Mouse (Mus musculus): ENCODE measurements around the gene Gtf2ird1. TPM values are rescaled to one million over a fixed set of nuclear protein-coding genes. Genes with fewer than 3 reads are reported as not detected.

Gene Gtf2ird1
- 53.9 and 55.0 TPM in 2 replicates for polyA plus RNA-seq (2014; fragmentation: Nextera tagmentation; extraction: Ambion mirVana)

- Histone ChIP-seq H3K36me3 (ENCODE audit: control insufficient read depth, insufficient read depth, low read length) (peaks cover 9% of the 10 kb centered on the region; the same call in 1 of the 2 replicates), H3K9me3 (ENCODE audit: control insufficient read depth, low read length) (no peaks in the 10 kb centered on the region), H3K27me3 (ENCODE audit: control insufficient read depth, insufficient read depth, low read length) (no peaks in the 10 kb centered on the region), H3K27ac (replicated peaks in 1 of 2; ENCODE audit: control insufficient read depth in 1 of 2, insufficient read depth in 1 of 2, low read depth in 2 of 2, low read length in 2 of 2) (peak within 1 kb of the TSS; percentile 78 to 89), H3K4me1 (ENCODE audit: control insufficient read depth in 2 of 2, insufficient read depth in 2 of 2, low read length in 2 of 2) (peaks cover 10 to 23% of the 10 kb centered on the region in 2 experiments), H3K9ac (ENCODE audit: low read length) (peak within 1 kb of the TSS; percentile 93), H3K4me3 (ENCODE audit: control insufficient read depth in 1 of 2, insufficient read depth in 1 of 2, low read depth in 1 of 2, low read length in 2 of 2) (peak within 1 kb of the TSS; percentile 70 to 91), H3K4me2 (ENCODE audit: low read length) (peak within 1 kb of the TSS; percentile 84)
- WGBS: under 1% methylated on average over 43 of the region's 44 CpGs
- ATAC-seq (ENCODE audit: insufficient number of reproducible peaks, insufficient read depth, low FRiP score, low read depth): peak; percentile 63
Measured at GRCm38 (mm10) chr5:134456503-134456962, at the start of gene Gtf2ird1. Gene Gtf2ird1 (minus strand): TSS chr5:134456716.

GRCm38 (mm10) chr5:134505810-134506292 is 49.3 kb upstream of the Gtf2ird1 start:
- H3K27me3 ChIP-seq (ENCODE audit: control insufficient read depth, insufficient read depth, low read length): no peaks in the 10 kb centered on the region
- no peak overlapping the region for H3K9ac ChIP-seq (ENCODE audit: low read length)
- ATAC-seq (ENCODE audit: insufficient number of reproducible peaks, insufficient read depth, low FRiP score, low read depth): no peak
- no peak overlapping the region for H3K4me3 ChIP-seq (ENCODE audit: control insufficient read depth in 1 of 2, insufficient read depth in 1 of 2, low read depth in 1 of 2, low read length in 2 of 2)
- 67% methylated on average over 9 of the region's 9 CpGs for WGBS
- H3K36me3 ChIP-seq (ENCODE audit: control insufficient read depth, insufficient read depth, low read length): peaks cover 30% of the 10 kb centered on the region
- H3K27ac ChIP-seq (replicated peaks in 1 of 2; ENCODE audit: control insufficient read depth in 1 of 2, insufficient read depth in 1 of 2, low read depth in 2 of 2, low read length in 2 of 2): no peak overlapping the region
- H3K4me2 ChIP-seq (ENCODE audit: low read length): no peak overlapping the region
- H3K4me1 ChIP-seq (ENCODE audit: control insufficient read depth in 2 of 2, insufficient read depth in 2 of 2, low read length in 2 of 2): no peaks in the 10 kb centered on the region
- no peaks in the 10 kb centered on the region for H3K9me3 ChIP-seq (ENCODE audit: control insufficient read depth, low read length)

GRCm38 (mm10) chr5:134502591-134502990 is 46.1 kb upstream of the Gtf2ird1 start:
- H3K4me1 ChIP-seq (ENCODE audit: control insufficient read depth in 2 of 2, insufficient read depth in 2 of 2, low read length in 2 of 2): no peaks in the 10 kb centered on the region
- WGBS: 86% methylated on average over 18 of the region's 18 CpGs
- H3K4me3 ChIP-seq (ENCODE audit: control insufficient read depth in 1 of 2, insufficient read depth in 1 of 2, low read depth in 1 of 2, low read length in 2 of 2): no peak overlapping the region
- no peak overlapping the region for H3K27ac ChIP-seq (replicated peaks in 1 of 2; ENCODE audit: control insufficient read depth in 1 of 2, insufficient read depth in 1 of 2, low read depth in 2 of 2, low read length in 2 of 2)
- H3K27me3 ChIP-seq (ENCODE audit: control insufficient read depth, insufficient read depth, low read length): no peaks in the 10 kb centered on the region
- peaks cover 35% of the 10 kb centered on the region; the same call in 1 of the 2 replicates for H3K36me3 ChIP-seq (ENCODE audit: control insufficient read depth, insufficient read depth, low read length)
- no peak overlapping the region for H3K9ac ChIP-seq (ENCODE audit: low read length)
- no peaks in the 10 kb centered on the region for H3K9me3 ChIP-seq (ENCODE audit: control insufficient read depth, low read length)
- no peak for ATAC-seq (ENCODE audit: insufficient number of reproducible peaks, insufficient read depth, low FRiP score, low read depth)
- H3K4me2 ChIP-seq (ENCODE audit: low read length): no peak overlapping the region

- Histone ChIP-seq H3K36me3 (ENCODE audit: control insufficient read depth, insufficient read depth, low read length) (peaks cover 45% of the 10 kb centered on the region; the same call in 1 of the 2 replicates), H3K27me3 (ENCODE audit: control insufficient read depth, insufficient read depth, low read length) (no peaks in the 10 kb centered on the region), H3K9me3 (ENCODE audit: control insufficient read depth, low read length) (no peaks in the 10 kb centered on the region), H3K4me1 (ENCODE audit: control insufficient read depth in 2 of 2, insufficient read depth in 2 of 2, low read length in 2 of 2) (no peaks in the 10 kb centered on the region), H3K4me2 (ENCODE audit: low read length) (no peak overlapping the region), H3K9ac (ENCODE audit: low read length) (no peak overlapping the region), H3K4me3 (ENCODE audit: control insufficient read depth in 1 of 2, insufficient read depth in 1 of 2, low read depth in 1 of 2, low read length in 2 of 2) (no peak overlapping the region), H3K27ac (replicated peaks in 1 of 2; ENCODE audit: control insufficient read depth in 1 of 2, insufficient read depth in 1 of 2, low read depth in 2 of 2, low read length in 2 of 2) (no peak overlapping the region)
- ATAC-seq (ENCODE audit: insufficient number of reproducible peaks, insufficient read depth, low FRiP score, low read depth): no peak
- WGBS: 86% methylated on average over 9 of the region's 9 CpGs
Measured at GRCm38 (mm10) chr5:134501453-134501852, 44.9 kb upstream of the Gtf2ird1 start.

- peaks cover 50% of the 10 kb centered on the region; the same call in 1 of the 2 replicates for H3K36me3 ChIP-seq (ENCODE audit: control insufficient read depth, insufficient read depth, low read length)
- no peak overlapping the region for H3K9ac ChIP-seq (ENCODE audit: low read length)
- H3K27me3 ChIP-seq (ENCODE audit: control insufficient read depth, insufficient read depth, low read length): no peaks in the 10 kb centered on the region
- no peak for ATAC-seq (ENCODE audit: insufficient number of reproducible peaks, insufficient read depth, low FRiP score, low read depth)
- H3K4me2 ChIP-seq (ENCODE audit: low read length): no peak overlapping the region
- H3K9me3 ChIP-seq (ENCODE audit: control insufficient read depth, low read length): no peaks in the 10 kb centered on the region
- 88% methylated on average over 3 of the region's 3 CpGs for WGBS
- H3K4me3 ChIP-seq (ENCODE audit: control insufficient read depth in 1 of 2, insufficient read depth in 1 of 2, low read depth in 1 of 2, low read length in 2 of 2): no peak overlapping the region
- no peaks in the 10 kb centered on the region for H3K4me1 ChIP-seq (ENCODE audit: control insufficient read depth in 2 of 2, insufficient read depth in 2 of 2, low read length in 2 of 2)
- H3K27ac ChIP-seq (replicated peaks in 1 of 2; ENCODE audit: control insufficient read depth in 1 of 2, insufficient read depth in 1 of 2, low read depth in 2 of 2, low read length in 2 of 2): no peak overlapping the region
Measured at GRCm38 (mm10) chr5:134500681-134501080, 44.2 kb upstream of the Gtf2ird1 start.

- no peak overlapping the region for H3K4me2 ChIP-seq (ENCODE audit: low read length)
- no peak overlapping the region for H3K27ac ChIP-seq (replicated peaks in 1 of 2; ENCODE audit: control insufficient read depth in 1 of 2, insufficient read depth in 1 of 2, low read depth in 2 of 2, low read length in 2 of 2)
- H3K4me3 ChIP-seq (ENCODE audit: control insufficient read depth in 1 of 2, insufficient read depth in 1 of 2, low read depth in 1 of 2, low read length in 2 of 2): no peak overlapping the region
- H3K36me3 ChIP-seq (ENCODE audit: control insufficient read depth, insufficient read depth, low read length): peaks cover 53% of the 10 kb centered on the region; the same call in 1 of the 2 replicates
- no peaks in the 10 kb centered on the region for H3K27me3 ChIP-seq (ENCODE audit: control insufficient read depth, insufficient read depth, low read length)
- no peak for ATAC-seq (ENCODE audit: insufficient number of reproducible peaks, insufficient read depth, low FRiP score, low read depth)
- WGBS: 62% methylated on average over 4 of the region's 4 CpGs
- H3K9ac ChIP-seq (ENCODE audit: low read length): no peak overlapping the region
- no peaks in the 10 kb centered on the region for H3K4me1 ChIP-seq (ENCODE audit: control insufficient read depth in 2 of 2, insufficient read depth in 2 of 2, low read length in 2 of 2)
- no peaks in the 10 kb centered on the region for H3K9me3 ChIP-seq (ENCODE audit: control insufficient read depth, low read length)
Measured at GRCm38 (mm10) chr5:134500062-134500461, 43.5 kb upstream of the Gtf2ird1 start.

GRCm38 (mm10) chr5:134497026-134497425 is 40.5 kb upstream of the Gtf2ird1 start:
- 86% methylated on average over 5 of the region's 5 CpGs for WGBS
- no peak overlapping the region for H3K9ac ChIP-seq (ENCODE audit: low read length)
- H3K4me3 ChIP-seq (ENCODE audit: control insufficient read depth in 1 of 2, insufficient read depth in 1 of 2, low read depth in 1 of 2, low read length in 2 of 2): no peak overlapping the region
- no peak for ATAC-seq (ENCODE audit: insufficient number of reproducible peaks, insufficient read depth, low FRiP score, low read depth)
- no peaks in the 10 kb centered on the region for H3K9me3 ChIP-seq (ENCODE audit: control insufficient read depth, low read length)
- no peaks in the 10 kb centered on the region for H3K4me1 ChIP-seq (ENCODE audit: control insufficient read depth in 2 of 2, insufficient read depth in 2 of 2, low read length in 2 of 2)
- H3K36me3 ChIP-seq (ENCODE audit: control insufficient read depth, insufficient read depth, low read length): peaks cover 49% of the 10 kb centered on the region
- no peak overlapping the region for H3K27ac ChIP-seq (replicated peaks in 1 of 2; ENCODE audit: control insufficient read depth in 1 of 2, insufficient read depth in 1 of 2, low read depth in 2 of 2, low read length in 2 of 2)
- H3K27me3 ChIP-seq (ENCODE audit: control insufficient read depth, insufficient read depth, low read length): no peaks in the 10 kb centered on the region
- no peak overlapping the region for H3K4me2 ChIP-seq (ENCODE audit: low read length)

- no peaks in the 10 kb centered on the region for H3K4me1 ChIP-seq (ENCODE audit: control insufficient read depth in 2 of 2, insufficient read depth in 2 of 2, low read length in 2 of 2)
- no peak overlapping the region for H3K4me3 ChIP-seq (ENCODE audit: control insufficient read depth in 1 of 2, insufficient read depth in 1 of 2, low read depth in 1 of 2, low read length in 2 of 2)
- H3K4me2 ChIP-seq (ENCODE audit: low read length): no peak overlapping the region
- ATAC-seq (ENCODE audit: insufficient number of reproducible peaks, insufficient read depth, low FRiP score, low read depth): no peak
- 77% methylated on average over 4 of the region's 4 CpGs for WGBS
- H3K27me3 ChIP-seq (ENCODE audit: control insufficient read depth, insufficient read depth, low read length): no peaks in the 10 kb centered on the region
- peaks cover 52% of the 10 kb centered on the region for H3K36me3 ChIP-seq (ENCODE audit: control insufficient read depth, insufficient read depth, low read length)
- H3K27ac ChIP-seq (replicated peaks in 1 of 2; ENCODE audit: control insufficient read depth in 1 of 2, insufficient read depth in 1 of 2, low read depth in 2 of 2, low read length in 2 of 2): no peak overlapping the region
- no peak overlapping the region for H3K9ac ChIP-seq (ENCODE audit: low read length)
- no peaks in the 10 kb centered on the region for H3K9me3 ChIP-seq (ENCODE audit: control insufficient read depth, low read length)
Measured at GRCm38 (mm10) chr5:134495796-134496195, 39.3 kb upstream of the Gtf2ird1 start.

Data from heart, embryonic 14.5 days (tissue).